Mouse (Mus musculus) ES-E14 (cell line): Measurements from ENCODE around the gene Gm49322.

Source experiments
- CHD2 ChIP-seq: IDR thresholded peaks from 2 replicates; pipeline ENCODE4 v1.6.1; 2014; ENCODE audit warnings: mild to moderate bottlenecking, low read depth, low read length, inconsistent platforms
- HCFC1 ChIP-seq: IDR thresholded peaks from 2 replicates; pipeline ENCODE4 v1.6.1; 2012; ENCODE audit warnings: low read length, inconsistent platforms, borderline replicate concordance; ENCODE audit not compliant: insufficient read depth
- MAFK ChIP-seq: IDR thresholded peaks from 2 replicates; pipeline ENCODE4 v1.6.1; 2014; ENCODE audit warnings: mild to moderate bottlenecking, low read depth, low read length, inconsistent platforms; ENCODE audit not compliant: insufficient read depth
- ZC3H11A ChIP-seq: IDR thresholded peaks from 2 replicates; pipeline ENCODE4 v1.6.1; 2012; ENCODE audit warnings: low read depth, mild to moderate bottlenecking, inconsistent platforms, low read length, borderline replicate concordance
- ZNF384 ChIP-seq: IDR thresholded peaks from 2 replicates; pipeline ENCODE4 v1.6.1; 2012; ENCODE audit warnings: low read depth, low read length, inconsistent platforms

DNA sequence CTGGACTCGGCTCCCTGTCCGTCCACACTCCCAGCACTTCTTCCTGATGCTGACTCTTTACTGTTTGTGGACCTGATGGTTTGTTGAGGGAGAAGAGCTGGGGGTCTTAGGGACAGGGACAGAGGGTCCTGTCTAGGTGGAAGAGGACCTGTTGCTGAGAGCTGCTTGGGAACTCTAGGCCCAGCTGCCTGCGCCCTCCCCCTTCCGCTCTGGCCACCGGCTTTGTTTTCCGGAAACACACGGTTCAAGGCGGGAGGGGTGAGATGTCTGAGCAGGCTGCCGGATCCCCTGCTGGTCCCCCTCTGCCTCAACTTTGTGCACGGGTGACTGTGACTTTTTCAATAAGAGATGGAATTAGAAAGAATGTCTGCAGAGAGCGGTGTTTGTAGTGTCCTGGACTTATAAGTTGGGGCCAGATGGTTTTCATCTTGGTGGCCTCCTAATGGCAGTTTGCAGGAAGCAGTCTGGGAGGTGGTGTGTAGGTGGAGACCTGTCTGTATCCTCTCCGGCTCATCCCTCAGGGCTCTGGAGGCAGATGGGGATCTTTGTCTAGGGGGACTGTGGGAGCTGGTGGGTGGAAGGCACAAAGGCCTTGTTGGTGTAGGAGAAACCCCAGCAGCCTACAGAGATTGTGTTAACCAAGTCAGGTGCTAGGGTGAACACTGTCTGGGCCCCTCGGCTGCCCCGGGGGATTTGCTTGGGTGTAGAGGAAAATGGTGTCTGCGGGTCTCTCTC lies 17.8 kb downstream of the Gm49322 start:
- TF ChIP-seq CHD2 = no peak
- no peak for TF ChIP-seq HCFC1
- no peak for TF ChIP-seq MAFK
- no peak for TF ChIP-seq ZC3H11A
- no peak for TF ChIP-seq ZNF384
